Mouse (Mus musculus) kidney, adult 9 months (tissue): Measurements from ENCODE around the gene Slc45a3.

Experiments used
- DNase-seq: peaks from one replicate; pipeline ENCODE4 v3.0.0; 2022

The Slc45a3 gene

GRCm38 (mm10) chr1:131962606-131963084 is at the start of gene Slc45a3:
TSS of gene Slc45a3 (plus strand) at chr1:131962967.
- peak; percentile 54 for DNase-seq

DNA sequence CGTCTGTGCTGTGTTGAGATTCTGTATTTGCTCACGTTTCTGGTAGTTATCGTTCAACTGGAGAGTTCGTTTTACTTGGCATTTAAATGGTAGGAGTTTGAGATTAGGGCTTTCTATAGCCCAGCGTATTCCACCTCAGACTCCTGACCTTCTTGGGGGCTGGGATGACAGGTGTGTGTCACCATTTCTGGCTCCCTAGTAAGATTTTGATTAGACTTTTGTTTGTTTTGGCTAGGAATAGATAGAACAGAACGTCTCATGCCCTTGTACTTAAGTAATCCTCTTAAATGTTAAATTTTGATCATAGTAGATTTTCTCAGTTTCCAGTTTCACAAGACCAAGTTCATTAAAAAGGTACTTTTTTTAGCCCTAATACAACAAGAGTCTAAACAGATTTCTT is 45.1 kb upstream of the Slc45a3 start:
- no peak for DNase-seq

DNA sequence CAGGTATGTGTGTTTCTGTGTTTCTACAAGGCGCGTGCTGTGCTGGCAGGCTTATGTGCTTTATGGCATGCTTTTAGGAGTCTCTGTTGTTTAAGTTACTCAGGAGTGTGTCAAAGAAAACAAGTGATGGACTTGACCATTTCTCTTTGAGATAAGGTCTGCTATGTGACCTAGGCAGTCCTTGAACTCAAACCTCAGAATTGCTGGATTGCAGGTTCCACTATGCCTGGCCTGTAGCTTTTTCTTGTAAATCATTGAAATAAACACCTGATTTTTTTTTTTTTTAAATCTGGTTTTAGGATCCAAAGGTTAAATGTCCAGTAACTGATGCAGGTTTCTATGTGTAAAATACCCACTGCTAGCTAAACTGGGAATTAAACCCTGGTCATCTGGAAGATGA is 43.7 kb upstream of the Slc45a3 start:
- DNase-seq = peak; percentile 55

GRCm38 (mm10) chr1:131922100-131922499 is 40.7 kb upstream of the Slc45a3 start:
- no peak for DNase-seq

GRCm38 (mm10) chr1:131933471-131933870 is 29.3 kb upstream of the Slc45a3 start:
- DNase-seq = no peak

- peak; percentile 74 for DNase-seq
Measured at GRCm38 (mm10) chr1:131937659-131938305, 25.0 kb upstream of the Slc45a3 start.

- no peak for DNase-seq
Measured at GRCm38 (mm10) chr1:131938811-131939210, 24.0 kb upstream of the Slc45a3 start.

DNA sequence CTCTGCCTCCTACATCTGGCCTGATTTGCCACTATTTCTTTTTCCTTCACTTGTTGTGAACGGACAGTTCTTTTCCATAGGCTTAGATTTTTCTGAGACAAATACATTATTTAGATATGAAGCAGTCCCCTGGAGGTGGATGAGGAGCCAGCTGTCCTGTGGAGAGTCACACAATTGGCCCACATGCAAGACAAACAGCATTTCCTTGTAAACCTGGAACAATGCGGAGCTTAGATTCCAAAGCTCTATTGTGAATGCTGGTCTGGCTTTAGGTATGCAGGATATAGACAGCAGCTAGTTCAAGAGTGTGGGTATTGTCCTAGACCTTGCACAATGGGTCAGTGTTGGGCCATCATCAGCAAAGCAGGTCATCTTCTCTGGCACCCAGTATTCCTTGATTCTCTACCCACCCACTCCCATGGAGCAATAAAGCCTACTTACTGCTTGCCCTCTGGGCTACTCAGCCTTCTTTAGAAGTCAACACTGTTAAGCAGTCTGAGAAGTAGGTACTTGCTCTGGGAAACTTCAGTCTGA is 22.0 kb upstream of the Slc45a3 start:
- DNase-seq = no peak

- no peak for DNase-seq
Measured at GRCm38 (mm10) chr1:131941501-131941900, 21.3 kb upstream of the Slc45a3 start.

DNA sequence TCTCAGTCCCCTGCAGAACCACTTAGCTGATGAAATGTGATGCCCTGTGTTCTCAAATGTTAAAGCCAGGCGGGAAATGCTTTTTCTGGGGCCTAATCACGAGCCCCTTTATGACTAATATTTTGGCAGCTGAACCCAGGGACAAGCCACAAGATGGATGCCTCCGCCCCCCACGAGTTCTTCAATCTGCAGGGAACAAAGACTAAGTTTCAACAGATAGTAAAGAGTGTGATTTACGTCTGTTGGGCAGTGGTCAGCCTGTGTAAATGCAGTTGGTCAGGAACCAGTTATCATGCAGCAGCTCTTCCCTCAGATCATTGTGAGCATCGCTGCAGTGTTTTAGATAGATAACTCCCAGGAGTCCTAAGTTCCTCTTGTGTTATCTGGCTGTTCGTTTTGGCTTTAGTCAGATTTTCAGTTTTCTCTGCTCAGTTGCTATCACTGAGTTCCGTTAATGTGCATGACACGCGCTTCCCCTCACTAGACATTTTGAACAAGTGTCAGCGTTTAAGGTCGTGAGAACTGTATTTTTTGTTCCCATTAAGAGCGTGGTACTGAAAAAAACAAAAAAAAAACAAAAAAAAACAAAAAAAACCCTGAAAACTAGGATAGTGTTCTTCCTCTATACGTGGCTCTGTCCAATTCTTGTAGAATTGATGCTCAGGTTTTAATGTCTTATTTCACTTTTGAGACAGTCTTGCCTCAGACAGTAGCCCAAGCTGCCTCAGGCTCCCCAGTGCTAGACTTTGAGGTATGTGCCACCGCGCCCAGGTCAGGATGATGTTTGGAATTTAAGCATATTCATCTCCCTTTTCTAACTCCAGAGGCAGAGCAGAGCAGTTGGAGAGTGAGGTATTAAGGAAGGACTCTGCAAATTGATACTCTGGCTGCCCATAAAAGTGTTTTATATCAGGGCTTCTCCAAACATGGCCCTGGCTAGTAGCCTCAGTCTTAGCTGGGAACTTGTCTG is 19.9 kb upstream of the Slc45a3 start:
- no peak for DNase-seq

GRCm38 (mm10) chr1:131945674-131946440 is 16.9 kb upstream of the Slc45a3 start:
- DNase-seq = no peak

DNA sequence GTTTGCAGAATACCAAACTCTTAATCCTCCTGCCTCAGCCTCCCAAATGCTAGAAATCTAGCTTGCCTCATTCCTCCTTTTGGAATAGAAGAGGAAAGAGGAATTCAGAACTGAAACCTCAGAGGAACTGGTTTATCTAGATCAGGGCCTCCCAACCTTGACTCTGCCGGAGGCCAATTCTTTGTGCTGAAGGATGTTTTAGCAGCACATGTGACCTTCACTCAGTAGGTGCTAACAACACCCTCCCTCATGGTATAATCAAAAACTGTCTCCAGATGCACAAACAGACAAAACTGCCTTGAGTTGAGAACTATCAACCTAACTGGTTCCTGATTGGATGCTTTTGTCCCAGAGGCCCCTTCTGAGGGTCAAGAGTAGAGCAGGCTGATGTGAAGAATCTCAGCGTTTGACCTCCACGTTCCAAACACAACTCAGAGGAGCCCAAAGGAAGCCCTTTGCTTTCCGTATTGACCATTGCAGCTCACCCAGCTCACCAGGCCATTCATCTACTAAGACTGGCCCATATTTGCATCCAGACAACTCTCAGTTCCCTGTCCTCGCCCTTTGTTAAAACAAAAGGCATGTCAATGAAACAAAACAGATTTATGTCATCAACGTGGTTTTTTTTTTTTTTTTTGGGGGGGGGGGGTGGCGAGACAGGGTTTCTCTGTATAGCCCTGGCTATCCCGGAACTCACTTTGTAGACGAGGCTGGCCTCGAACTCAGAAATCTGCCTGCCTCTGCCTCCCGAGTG is 16.1 kb upstream of the Slc45a3 start:
- DNase-seq = no peak

GRCm38 (mm10) chr1:131947997-131948525 is 14.7 kb upstream of the Slc45a3 start:
- no peak for DNase-seq

- no peak for DNase-seq
Measured at GRCm38 (mm10) chr1:131954242-131954865, 8.4 kb upstream of the Slc45a3 start.

DNA sequence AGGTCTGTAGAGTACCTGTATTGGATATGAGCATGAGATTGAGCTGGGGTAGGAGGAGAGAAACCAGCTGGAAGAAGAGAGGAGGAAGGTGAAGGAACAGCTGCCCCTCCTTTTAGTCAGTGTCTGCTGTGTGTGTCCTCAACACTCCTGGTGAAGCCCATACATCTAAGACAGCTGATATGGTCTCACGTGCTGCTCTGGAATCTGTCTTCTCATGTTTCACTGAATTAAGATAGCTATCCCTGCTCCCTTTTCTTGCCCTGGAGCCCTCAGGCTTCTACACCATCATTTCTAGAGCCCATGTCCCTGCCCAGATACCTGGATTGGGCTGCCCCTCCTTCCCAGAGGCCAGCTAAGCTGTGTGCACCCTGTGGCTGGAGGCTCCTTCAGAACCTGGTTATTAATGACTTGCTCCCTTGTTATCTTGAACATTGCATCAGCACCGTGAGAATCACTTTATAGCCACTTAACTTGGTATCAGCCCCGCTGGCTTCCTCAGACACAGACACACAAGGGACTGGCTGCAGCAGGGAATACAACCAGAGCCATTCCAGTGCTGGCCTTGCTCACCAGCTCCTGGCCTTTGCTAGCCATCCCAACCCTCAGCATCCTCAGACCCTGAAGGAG is 7.5 kb upstream of the Slc45a3 start:
- no peak for DNase-seq

DNA sequence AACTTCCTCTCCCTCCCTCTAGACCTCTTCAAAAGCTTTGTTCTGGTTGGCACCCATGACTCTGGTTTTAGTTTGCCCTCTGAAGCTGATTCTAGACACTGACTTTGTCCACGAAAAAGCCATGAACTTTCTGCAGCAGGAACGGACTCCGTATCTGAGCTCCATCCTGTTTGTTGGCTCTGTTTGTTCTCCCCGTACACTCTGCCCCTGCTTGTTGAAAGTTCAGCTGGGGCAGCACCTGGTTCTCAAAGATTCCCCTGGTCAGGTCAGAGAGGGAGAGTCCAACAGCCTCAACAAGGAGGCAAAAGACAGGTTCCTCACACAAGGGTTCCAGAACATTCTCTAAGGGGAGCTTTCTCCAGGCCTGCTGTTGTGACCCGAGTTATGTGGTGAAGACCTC is 5.4 kb upstream of the Slc45a3 start:
- DNase-seq = no peak

- DNase-seq = peak; percentile 44
Measured at GRCm38 (mm10) chr1:131961004-131961403, 1.8 kb upstream of the Slc45a3 start.

- DNase-seq = peak; percentile 31
Measured at GRCm38 (mm10) chr1:131963085-131963951, 551 bp downstream of the Slc45a3 start.

DNA sequence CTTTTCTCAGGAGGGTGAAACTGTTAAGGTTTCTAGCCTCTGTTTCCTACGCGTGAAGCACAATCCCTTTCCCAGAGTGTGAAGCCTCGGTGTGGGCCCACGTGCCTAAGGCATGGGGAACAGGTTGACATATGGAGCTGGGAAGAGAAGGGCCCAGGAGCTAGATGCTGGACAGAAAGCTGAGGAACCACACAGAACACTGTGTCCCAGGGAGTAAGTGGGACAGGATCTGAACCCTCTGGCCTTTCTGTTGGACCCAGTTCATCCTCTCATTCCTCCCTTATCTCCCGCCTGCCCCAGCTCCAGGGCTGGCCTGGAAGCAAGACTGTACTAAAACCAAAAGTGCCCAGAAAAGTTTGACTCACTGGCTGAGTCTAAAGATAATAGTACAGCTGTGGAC is 1.3 kb downstream of the Slc45a3 start:
- peak; percentile 38 for DNase-seq

DNA sequence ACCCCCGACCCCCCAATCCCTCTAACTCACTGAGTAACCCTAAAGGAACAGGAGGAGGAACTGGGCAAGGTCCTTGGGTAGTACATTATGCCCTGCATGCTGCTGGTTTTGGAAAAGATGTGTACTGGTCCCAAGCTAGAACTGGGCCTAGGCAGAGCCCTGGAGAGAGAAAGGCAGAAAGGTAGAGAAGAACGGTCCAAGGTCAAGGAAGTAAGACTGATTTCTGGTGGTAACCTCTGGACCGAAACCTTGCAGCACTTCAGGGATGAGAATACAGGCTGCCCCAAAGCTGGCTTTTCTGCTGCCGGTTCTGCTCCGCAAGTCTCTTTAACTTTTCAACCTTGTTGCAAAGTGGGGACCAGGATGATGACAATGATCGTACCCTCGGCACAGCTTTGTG is 1.8 kb downstream of the Slc45a3 start:
- peak; percentile 49 for DNase-seq
